Mouse (Mus musculus) mouse embryonic stem cell (cell line): ENCODE results near the gene Vdr.

ENCODE experiments used
- in situ Hi-C, 2 experiments: fragments of 300-500 bp; cut with MboI; formaldehyde crosslinking; loops; 1 replicate in 1 of 2; 3 replicates in 1 of 2; pipeline ENCODE4 v1.14.3; 2019 to 2020; ENCODE audit warnings: low sequenced_read_pairs in 2 of 2, low pct_unique_long_range_greater_than_20kb in 1 of 2, mixed read lengths in 1 of 2; ENCODE audit not compliant: unreplicated experiment in 1 of 2

Vdr gene

DNA sequence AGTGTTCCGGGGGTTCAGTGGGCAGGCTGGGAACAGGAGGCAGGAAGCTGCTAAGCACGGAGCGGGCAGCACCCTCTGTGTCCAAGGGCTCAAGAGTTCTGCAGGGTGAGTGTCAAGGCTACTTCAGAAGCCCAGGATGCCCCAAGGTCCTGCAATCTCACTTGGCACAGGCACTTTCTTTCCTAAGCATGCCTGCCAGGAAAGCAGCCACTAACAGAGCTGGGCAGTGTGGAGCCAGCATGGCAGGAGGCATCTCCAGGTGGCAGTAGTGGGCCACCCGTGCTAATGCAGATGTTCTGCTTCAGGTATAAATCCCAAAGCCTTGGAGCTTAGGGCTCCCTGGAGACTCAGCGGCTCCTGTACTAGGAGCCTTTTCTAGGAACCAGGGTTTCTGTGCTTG is 100.5 kb downstream of the Vdr start:
- in situ Hi-C loops = no loop called here

DNA sequence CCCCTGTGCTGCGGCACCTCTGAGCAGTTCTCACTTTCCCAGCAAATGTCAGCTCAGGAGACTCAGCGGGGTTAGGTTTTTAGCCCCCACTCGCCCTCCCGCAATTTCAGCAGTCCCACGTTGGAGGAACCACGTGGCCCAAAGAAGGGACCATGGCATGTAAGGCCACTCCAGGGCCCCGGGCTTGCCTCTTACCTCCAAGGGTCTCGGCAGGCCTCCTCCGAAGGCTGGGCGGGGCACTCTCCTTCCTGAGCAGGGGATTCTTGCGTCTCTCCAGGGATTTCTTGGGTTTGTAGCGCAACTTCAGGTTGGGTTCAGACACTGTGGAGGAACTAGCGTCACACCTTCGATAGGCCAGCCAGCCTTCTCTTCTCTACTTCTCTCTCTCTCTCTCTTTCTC is 101.2 kb downstream of the Vdr start:
- in situ Hi-C loops = no loop called here

DNA sequence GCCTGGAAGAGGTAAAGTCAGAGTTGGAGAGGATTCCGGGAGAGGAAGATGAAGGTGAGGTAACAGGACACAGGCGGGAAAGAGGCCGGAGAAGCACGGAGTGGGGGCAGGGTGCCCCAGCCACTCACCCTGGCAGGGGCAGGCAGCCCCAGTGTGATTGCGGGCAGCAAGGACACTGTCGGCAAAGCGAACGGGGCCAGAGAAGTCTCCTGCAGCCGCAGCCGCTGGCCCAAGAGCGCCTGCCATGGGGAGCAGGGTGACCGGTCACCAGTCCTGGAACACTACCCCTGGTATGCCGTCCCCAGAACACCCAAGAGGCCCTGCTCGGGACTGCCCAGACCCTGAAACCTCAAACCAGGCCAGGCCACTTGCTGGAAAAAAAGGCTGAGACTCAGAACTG is 101.9 kb downstream of the Vdr start:
- in situ Hi-C loops = no loop called here

DNA sequence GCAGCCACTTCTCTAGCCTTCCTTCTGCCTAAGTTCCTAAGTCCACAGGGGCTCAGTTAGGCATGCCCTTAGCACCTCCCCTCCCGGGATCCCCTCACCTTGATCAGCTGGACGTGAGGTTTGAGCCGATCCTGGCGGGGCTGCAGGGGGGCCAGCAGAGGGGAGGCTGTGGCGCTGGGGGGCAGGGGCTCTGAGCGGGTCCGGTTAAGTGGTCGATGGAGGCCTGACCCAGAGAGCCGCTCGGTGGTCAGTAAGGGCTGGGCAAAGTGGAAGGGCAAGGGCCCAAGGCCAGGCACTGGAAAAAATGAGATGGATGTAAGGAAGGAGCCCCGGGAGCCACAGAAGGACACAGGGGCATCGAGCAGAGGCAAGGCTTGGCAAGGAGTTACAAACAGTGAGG is 102.6 kb downstream of the Vdr start:
- in situ Hi-C loops = no loop called here
